Mouse (Mus musculus) E14TG2a.4 (cell line): ENCODE measurements around the gene Fbxo17.

Source experiments
- CTCF ChIP-seq: conservative IDR thresholded peaks from 2 replicates; pipeline ENCODE4 v1.5.1; 2014; ENCODE audit warnings: low read length
- POU5F1 ChIP-seq: IDR thresholded peaks from 2 replicates; pipeline ENCODE4 v1.6.1; 2014; ENCODE audit warnings: low read length, borderline replicate concordance

DNA sequence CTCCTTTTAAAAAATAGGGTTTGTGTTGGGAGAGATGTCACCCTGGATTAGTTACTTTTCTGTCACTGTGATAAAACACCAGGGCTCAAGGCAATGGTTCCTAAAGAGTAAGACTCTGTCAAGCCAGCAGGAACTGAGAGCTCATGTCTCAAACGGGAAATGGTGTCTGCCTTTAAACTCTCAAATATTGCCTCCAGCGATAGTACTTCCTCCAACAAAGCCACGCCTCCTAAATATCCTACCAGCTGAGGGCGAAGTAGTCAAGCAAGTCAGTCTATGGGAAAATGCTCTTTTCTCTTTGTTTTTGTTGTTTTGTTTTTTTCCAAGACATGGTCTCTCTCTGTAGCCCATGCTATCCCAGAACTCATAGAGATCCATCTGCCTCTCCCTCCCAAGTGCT is 45.4 kb upstream of the Fbxo17 start:
- no peak for TF ChIP-seq CTCF
- no peak for TF ChIP-seq POU5F1
